Mouse (Mus musculus) forebrain, embryonic 16.5 days (tissue): ENCODE measurements at regions not wholly inside any gene's neighbourhood (a gene's known extent, or its start where the extent isn't known, plus 50 kb on each side); places are given as distances from the start of the nearest gene placed in this dataset.

Experiments used
- ATAC-seq: fragments of 200-750 bp; cut with Nextera tagmentation; 2 replicates; pipeline ENCODE4 v1.8.0; 2017; ENCODE audit warnings: mild to moderate bottlenecking, moderate library complexity
- H3K27ac ChIP-seq: fragments of 300-500 bp; sonication (generic); 2 replicates; pipeline ENCODE4 v1.5.1; 2014; ENCODE audit warnings: low read length, control low read depth
- H3K27me3 ChIP-seq: fragments of 300-500 bp; sonication (generic); replicated peaks from 2 replicates; pipeline ENCODE4 v1.6.1; 2014; ENCODE audit warnings: low read length; ENCODE audit not compliant: control insufficient read depth, insufficient read depth
- H3K36me3 ChIP-seq: fragments of 300-500 bp; sonication (generic); 2 replicates; pipeline ENCODE4 v1.6.1; 2014; ENCODE audit not compliant: control insufficient read depth, insufficient read depth
- H3K4me1 ChIP-seq: fragments of 300-500 bp; sonication (generic); replicated peaks from 2 replicates; pipeline ENCODE4 v1.6.1; 2014; ENCODE audit warnings: low read length; ENCODE audit not compliant: control insufficient read depth, insufficient read depth
- H3K4me2 ChIP-seq: fragments of 300-500 bp; sonication (generic); 2 replicates; pipeline ENCODE4 v1.6.1; 2014; ENCODE audit warnings: mild to moderate bottlenecking, low read length, control low read depth
- H3K4me3 ChIP-seq: fragments of 300-500 bp; sonication (generic); replicated peaks from 2 replicates; pipeline ENCODE4 v1.5.1; 2014; ENCODE audit warnings: mild to moderate bottlenecking, low read length, control low read depth
- H3K9ac ChIP-seq: fragments of 300-500 bp; sonication (generic); replicated peaks from 2 replicates; pipeline ENCODE4 v1.6.1; 2014; ENCODE audit warnings: low read depth, low read length, control low read depth
- H3K9me3 ChIP-seq: fragments of 300-500 bp; sonication (generic); 2 replicates; pipeline ENCODE4 v1.6.1; 2016; ENCODE audit warnings: low read length; ENCODE audit not compliant: control insufficient read depth
- WGBS: fragments of 180-500 bp; shearing (Covaris S2); extraction: QIAGEN DNeasy Blood & Tissue Kit; methylation state at CpG from one replicate; pipeline ENCODE4 v1.1.7; 2014; 5-methylcytosine and 5-hydroxymethylcytosine counted together

DNA sequence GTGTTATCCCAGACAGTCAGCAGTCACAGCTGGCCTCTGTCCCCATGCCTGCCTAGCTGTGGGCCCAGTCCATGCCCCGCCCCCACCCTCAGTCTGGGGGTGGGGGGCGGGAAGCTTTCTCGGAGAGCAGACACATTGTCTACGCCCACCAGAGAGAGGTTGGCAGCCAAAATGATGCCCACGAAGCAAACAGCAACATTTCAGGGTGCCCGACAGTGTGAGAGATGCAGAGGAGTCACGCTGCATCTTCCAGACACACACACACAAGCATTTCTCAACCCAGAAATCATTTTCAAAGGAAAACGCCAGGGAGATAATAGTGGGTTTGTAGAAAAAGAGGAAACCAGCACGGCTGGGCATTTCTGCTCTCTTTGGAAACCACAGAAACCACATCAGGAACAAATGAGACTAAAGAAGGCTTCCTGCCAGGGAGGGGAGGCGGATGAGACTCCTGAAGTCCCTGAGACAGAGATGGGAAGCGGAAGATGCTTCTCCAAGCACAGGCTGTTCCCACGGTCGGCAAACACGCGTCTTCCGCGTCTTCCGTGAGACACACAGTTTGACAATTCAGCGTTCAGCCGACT, 152.1 kb upstream of the Agap1 start:
- Histone ChIP-seq H3K27ac (peak overlapping the region; percentile 43), H3K4me3 (0 out of 2 replicates have a peak overlapping the region, but pooled peaks have one; percentile 11), H3K9ac (peak overlapping the region; percentile 38)

DNA sequence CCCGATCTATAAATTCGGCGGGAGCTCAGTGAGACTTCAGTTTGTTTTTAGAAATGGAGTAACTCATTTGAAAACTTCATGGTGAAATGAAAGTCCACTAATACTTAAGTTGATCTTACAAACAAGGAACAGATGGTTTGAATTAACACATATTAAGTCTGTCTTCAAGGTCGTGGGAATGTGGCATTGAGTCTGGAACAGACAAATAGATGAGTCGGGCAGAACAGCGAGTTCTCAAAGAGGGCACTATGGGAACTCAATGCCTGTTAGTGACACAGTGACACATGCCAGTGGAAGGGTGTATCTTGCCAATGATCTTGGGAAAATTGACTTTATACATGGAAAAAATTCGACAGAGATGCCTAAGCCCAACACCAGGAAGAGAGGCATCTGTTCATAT, 149.4 kb upstream of the Agap1 start:
- Histone ChIP-seq H3K27ac (no peak overlapping the region), H3K9ac (no peak overlapping the region), H3K4me2 (no peak overlapping the region), H3K4me1 (peaks cover 15% of the 10 kb centered on the region), H3K4me3 (no peak overlapping the region), H3K27me3 (no peaks in the 10 kb centered on the region), H3K36me3 (no peaks in the 10 kb centered on the region), H3K9me3 (peaks cover 2% of the 10 kb centered on the region; the same call in 1 of the 2 replicates)
- 76% methylated on average over 7 of the region's 7 CpGs for WGBS
- no peak for ATAC-seq

More for the DNA sequence above, 152.1 kb upstream of the Agap1 start:
- H3K9me3 ChIP-seq = peaks cover 2% of the 10 kb centered on the region; the same call in 1 of the 2 replicates
- H3K4me2 ChIP-seq = peak overlapping the region; percentile 36
- no peaks in the 10 kb centered on the region for H3K27me3 ChIP-seq
- peaks cover 9% of the 10 kb centered on the region for H3K4me1 ChIP-seq
- peak; percentile 52 for ATAC-seq
- no peaks in the 10 kb centered on the region for H3K36me3 ChIP-seq
- 56% methylated on average over 20 of the region's 20 CpGs for WGBS

DNA sequence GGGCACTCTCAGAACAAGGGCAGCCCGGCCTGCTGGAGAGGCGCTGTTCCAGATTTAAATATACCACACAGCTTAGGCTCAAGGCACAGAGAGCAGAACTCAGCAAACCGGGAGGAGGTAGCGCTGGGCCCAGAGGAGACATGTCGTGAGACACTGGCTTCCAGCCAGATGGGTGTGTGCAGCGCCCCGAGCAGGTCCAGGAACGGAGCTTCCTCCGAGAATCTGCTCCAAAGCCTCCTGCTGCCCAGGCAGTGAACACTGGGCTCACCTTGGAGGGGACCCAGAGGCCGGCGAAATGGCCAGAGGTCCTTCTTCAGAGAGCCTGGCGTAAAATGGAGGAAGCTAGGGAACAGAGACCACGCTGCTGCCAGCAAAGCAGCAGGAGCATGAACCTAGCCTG, 145.8 kb upstream of the Agap1 start:
- no peak overlapping the region for H3K27ac ChIP-seq

DNA sequence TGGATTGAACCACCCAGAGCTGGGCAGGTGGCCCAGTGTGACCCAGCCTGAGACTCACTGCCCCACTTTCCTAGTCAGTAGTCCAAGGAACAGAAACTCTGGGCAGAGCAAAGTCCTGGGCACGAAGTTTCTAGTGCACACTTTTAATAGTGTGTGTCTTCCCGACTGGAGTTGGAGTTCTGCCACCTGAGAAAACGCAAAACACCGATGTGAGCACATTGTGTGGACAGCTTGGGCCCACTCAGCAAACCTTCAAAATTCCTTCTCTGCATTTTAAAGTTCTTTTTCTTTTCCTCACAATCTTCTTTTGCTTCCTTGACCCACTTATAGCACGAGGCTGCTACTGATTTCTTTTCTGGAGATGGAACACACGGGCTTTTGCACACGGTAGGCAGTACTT, 141.5 kb upstream of the Agap1 start:
- 78% methylated on average over 7 of the region's 7 CpGs for WGBS
- ATAC-seq = no peak
- Histone ChIP-seq H3K27ac (no peak overlapping the region), H3K4me1 (peaks cover 6% of the 10 kb centered on the region), H3K4me3 (no peak overlapping the region), H3K9me3 (no peaks in the 10 kb centered on the region), H3K9ac (no peak overlapping the region), H3K4me2 (no peak overlapping the region), H3K27me3 (no peaks in the 10 kb centered on the region), H3K36me3 (no peaks in the 10 kb centered on the region)

More for the DNA sequence above, 145.8 kb upstream of the Agap1 start:
- H3K9ac ChIP-seq = peak overlapping the region; percentile 39
- 24% methylated on average over 13 of the region's 13 CpGs for WGBS
- H3K4me2 ChIP-seq = peak overlapping the region; percentile 43
- no peaks in the 10 kb centered on the region for H3K27me3 ChIP-seq
- H3K36me3 ChIP-seq = no peaks in the 10 kb centered on the region
- peaks cover 2% of the 10 kb centered on the region; the same call in 1 of the 2 replicates for H3K9me3 ChIP-seq
- H3K4me3 ChIP-seq = peak overlapping the region; percentile 13
- peaks cover 6% of the 10 kb centered on the region for H3K4me1 ChIP-seq
- peak; percentile 66 for ATAC-seq

DNA sequence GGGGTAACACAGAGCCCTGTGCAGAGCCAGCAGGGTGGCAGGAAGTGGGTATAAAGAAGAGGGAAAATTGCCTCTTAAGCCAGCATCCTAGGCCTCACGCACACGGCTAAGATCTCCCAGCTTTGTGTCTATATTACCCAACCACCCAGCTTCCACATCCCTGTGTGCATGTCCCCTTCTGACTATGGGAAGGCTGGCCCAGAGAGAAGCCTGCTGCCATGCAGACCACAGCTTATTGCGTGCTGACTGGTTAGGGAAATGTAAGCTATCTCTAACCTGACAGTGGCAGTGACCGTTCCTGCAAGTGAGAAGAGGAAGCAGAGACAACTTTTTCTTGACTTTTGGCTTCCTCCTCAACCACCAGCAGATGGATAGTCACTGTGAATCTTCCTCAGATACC, 136.7 kb upstream of the Agap1 start:
- Histone ChIP-seq H3K27me3 (no peaks in the 10 kb centered on the region), H3K4me2 (no peak overlapping the region), H3K27ac (no peak overlapping the region), H3K9me3 (no peaks in the 10 kb centered on the region), H3K4me3 (no peak overlapping the region), H3K9ac (no peak overlapping the region), H3K4me1 (no peaks in the 10 kb centered on the region), H3K36me3 (no peaks in the 10 kb centered on the region)
- WGBS = 96% methylated on average over 4 of the region's 4 CpGs
- no peak for ATAC-seq

DNA sequence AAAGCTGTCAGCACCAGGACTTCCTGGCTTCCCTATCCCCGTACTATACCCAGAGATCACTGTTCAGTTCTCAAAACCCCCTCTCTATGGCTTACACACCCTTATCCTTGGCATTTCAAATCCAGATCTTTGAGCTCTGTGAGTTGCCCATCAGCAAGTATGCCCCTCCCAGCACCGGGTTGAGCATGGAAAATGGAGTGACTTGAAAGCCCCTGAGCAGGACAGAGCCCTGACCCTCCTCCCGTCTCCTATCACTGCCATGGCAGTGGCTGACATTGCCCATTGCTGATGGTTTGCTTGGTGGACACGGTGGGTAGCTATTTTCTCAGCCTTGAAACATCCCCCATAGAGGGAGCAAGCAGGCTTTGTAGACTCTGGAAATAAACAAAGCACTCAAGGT, 135.9 kb upstream of the Agap1 start:
- no peak overlapping the region for H3K4me2 ChIP-seq
- H3K27me3 ChIP-seq = no peaks in the 10 kb centered on the region
- 74% methylated on average over 4 of the region's 4 CpGs for WGBS

DNA sequence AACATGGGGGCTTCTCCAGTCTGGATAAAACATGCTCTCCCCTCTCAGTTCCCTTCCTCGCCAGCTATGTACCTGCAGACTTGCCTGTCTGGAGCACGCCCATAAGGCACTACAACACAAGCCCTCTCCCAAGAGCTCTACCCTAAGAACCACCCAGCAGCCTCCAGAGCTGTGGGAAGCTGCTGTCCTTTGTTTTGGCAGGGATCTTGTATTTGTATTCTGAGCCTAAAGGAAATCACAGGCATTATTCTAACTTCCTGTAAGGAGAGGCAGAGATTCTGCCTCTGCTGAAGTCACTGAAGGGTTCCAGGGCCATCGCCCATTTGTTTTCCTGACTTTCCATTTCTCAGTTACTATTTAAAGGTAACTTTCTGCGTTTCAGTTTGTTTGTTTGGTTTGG, 132.0 kb upstream of the Agap1 start:
- 70% methylated on average over 4 of the region's 4 CpGs for WGBS
- Histone ChIP-seq H3K36me3 (no peaks in the 10 kb centered on the region), H3K9me3 (no peaks in the 10 kb centered on the region), H3K27ac (no peak overlapping the region), H3K9ac (no peak overlapping the region), H3K4me1 (no peaks in the 10 kb centered on the region), H3K4me2 (no peak overlapping the region), H3K27me3 (no peaks in the 10 kb centered on the region), H3K4me3 (no peak overlapping the region)
- no peak for ATAC-seq

More for the DNA sequence above, 135.9 kb upstream of the Agap1 start:
- H3K27ac ChIP-seq = no peak overlapping the region
- no peak overlapping the region for H3K4me3 ChIP-seq
- H3K4me1 ChIP-seq = no peaks in the 10 kb centered on the region
- no peak overlapping the region for H3K9ac ChIP-seq
- no peak for ATAC-seq
- H3K36me3 ChIP-seq = no peaks in the 10 kb centered on the region
- no peaks in the 10 kb centered on the region for H3K9me3 ChIP-seq

DNA sequence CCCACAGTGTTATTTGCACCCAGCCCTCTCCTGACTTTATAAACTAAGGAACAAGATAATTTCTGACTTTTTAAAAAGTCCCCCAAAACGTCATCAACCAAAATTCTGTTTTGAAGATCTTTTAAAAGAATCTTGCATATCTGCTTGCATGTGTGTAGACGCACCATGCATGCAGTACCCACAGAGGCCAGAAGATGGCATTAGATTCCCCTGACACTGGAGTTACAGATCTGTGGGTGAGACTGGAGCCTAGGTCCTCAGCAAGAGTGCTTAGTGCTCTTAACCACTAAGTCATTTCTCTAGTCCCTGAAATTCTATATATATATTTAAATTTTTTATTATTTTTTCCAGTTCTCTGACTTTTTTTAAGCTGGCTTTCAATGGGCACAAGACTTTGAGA, 131.5 kb upstream of the Agap1 start:
- Histone ChIP-seq H3K4me1 (no peaks in the 10 kb centered on the region), H3K27me3 (no peaks in the 10 kb centered on the region), H3K4me2 (no peak overlapping the region), H3K9ac (no peak overlapping the region), H3K4me3 (no peak overlapping the region), H3K9me3 (no peaks in the 10 kb centered on the region), H3K36me3 (no peaks in the 10 kb centered on the region), H3K27ac (no peak overlapping the region)
- 34% methylated on average over 2 of the region's 2 CpGs for WGBS
- no peak for ATAC-seq

DNA sequence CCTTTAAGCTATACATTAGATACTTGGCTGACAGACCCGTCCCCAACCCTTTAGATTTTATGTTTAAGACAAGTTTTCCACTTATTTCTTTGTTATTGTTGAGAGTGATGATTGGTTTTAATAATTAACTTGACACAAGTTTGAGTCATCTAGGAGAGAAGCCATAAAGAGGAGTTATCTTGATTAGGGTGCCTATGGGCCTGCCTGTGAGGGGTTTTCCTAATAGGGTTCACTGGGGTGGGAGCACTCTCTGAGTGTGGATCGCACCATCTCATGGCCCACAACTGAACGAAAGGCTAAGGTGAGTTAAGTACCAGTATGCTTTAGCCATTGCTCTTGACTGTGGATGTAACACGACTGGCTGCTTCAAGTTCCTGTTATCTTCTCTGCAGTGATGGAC, 123.3 kb upstream of the Agap1 start:
- Histone ChIP-seq H3K4me3 (no peak overlapping the region), H3K4me2 (no peak overlapping the region), H3K9me3 (no peaks in the 10 kb centered on the region), H3K9ac (no peak overlapping the region), H3K27me3 (no peaks in the 10 kb centered on the region), H3K4me1 (no peaks in the 10 kb centered on the region), H3K27ac (no peak overlapping the region), H3K36me3 (no peaks in the 10 kb centered on the region)
- ATAC-seq = no peak
- WGBS = 94% methylated on average over 4 of the region's 4 CpGs

DNA sequence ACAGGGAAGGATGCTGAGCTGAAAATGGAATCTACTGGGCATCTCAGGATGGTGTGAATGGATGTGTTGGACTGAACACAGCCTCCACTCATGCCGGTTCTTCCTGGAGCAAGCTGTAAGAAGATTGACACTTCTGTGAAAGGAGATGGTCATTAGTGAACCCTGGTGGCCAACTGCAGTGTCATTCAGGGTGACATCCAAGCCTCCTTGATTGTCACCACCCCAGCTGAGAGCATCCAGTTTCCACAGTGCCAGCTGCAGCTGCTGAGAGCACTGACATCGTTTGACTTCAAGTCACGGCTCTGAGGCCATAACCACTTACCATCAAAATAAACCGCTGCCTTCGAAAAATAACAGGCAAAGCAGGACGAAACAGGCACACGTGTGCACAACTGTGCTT, 121.9 kb upstream of the Agap1 start:
- Histone ChIP-seq H3K27ac (no peak overlapping the region), H3K27me3 (no peaks in the 10 kb centered on the region), H3K9me3 (no peaks in the 10 kb centered on the region), H3K4me1 (no peaks in the 10 kb centered on the region), H3K36me3 (no peaks in the 10 kb centered on the region), H3K4me2 (no peak overlapping the region), H3K9ac (no peak overlapping the region), H3K4me3 (no peak overlapping the region)
- ATAC-seq = no peak
- 45% methylated on average over 7 of the region's 7 CpGs for WGBS
